Mouse (Mus musculus) kidney, adult 2 months (tissue): ENCODE data around the gene Sprr2a1. TPM values are rescaled to one million over a fixed set of nuclear protein-coding genes. Genes with fewer than 3 reads are reported as not detected.
"Not testable (repeated sequence)": the region's sequence is repeated elsewhere in the genome, so short reads cannot be mapped to it uniquely, and the experiment has no call there.

Source experiments
- DNase-seq: peaks from one replicate; pipeline ENCODE4 v3.0.0; 2021
- H3K27ac ChIP-seq: fragments of 200-500 bp; 2 replicates; pipeline ENCODE4 v1.5.1; 2012; ENCODE audit warnings: low read depth, low read length, control low read depth, inconsistent platforms; ENCODE audit not compliant: insufficient read depth
- H3K27me3 ChIP-seq: fragments of 200-500 bp; replicated peaks from 2 replicates; pipeline ENCODE4 v1.6.1; 2012; ENCODE audit warnings: mild to moderate bottlenecking, moderate library complexity, low read length, inconsistent platforms; ENCODE audit not compliant: control insufficient read depth, insufficient read depth
- H3K36me3 ChIP-seq: fragments of 200-500 bp; 2 replicates; pipeline ENCODE4 v1.6.1; 2012; ENCODE audit warnings: mild to moderate bottlenecking, moderate library complexity, low read length, inconsistent platforms; ENCODE audit not compliant: control insufficient read depth, insufficient read depth
- H3K4me1 ChIP-seq: fragments of 200-500 bp; 2 replicates; pipeline ENCODE4 v1.6.1; 2011; ENCODE audit warnings: low read length; ENCODE audit not compliant: control insufficient read depth, insufficient read depth
- H3K4me3 ChIP-seq: fragments of 200-500 bp; 2 replicates; pipeline ENCODE4 v1.5.1; 2011; ENCODE audit warnings: mild to moderate bottlenecking, low read depth, low read length, control low read depth; ENCODE audit not compliant: insufficient read depth
- CTCF ChIP-seq: fragments of 200-500 bp; conservative IDR thresholded peaks from 2 replicates; pipeline ENCODE4 v1.5.1; 2011; ENCODE audit warnings: low read depth, mild to moderate bottlenecking, control low read depth, low read length, moderate library complexity, mixed read lengths; ENCODE audit not compliant: insufficient read depth, insufficient read length
- POLR2A ChIP-seq: fragments of 200-500 bp; IDR thresholded peaks from one replicate; pipeline ENCODE4 v1.6.1; 2011; ENCODE audit warnings: low read depth, low read length, control low read depth
- WGBS: fragments of 180-500 bp; shearing (Covaris S2); methylation state at CpG from one replicate; pipeline ENCODE4 v1.1.7; 2018; 5-methylcytosine and 5-hydroxymethylcytosine counted together
- polyA plus RNA-seq: library from polyadenylated mRNA; depleted of rRNA; stranded (reverse); fragments of >200 nt; gene quantifications from 2 replicates; pipeline ENCODE4 v1.2.3, GENCODE M21; 2012; rRNA removed

The Sprr2a1 gene
- polyA plus RNA-seq: 0.62 and 0.66 TPM in 2 replicates

DNA sequence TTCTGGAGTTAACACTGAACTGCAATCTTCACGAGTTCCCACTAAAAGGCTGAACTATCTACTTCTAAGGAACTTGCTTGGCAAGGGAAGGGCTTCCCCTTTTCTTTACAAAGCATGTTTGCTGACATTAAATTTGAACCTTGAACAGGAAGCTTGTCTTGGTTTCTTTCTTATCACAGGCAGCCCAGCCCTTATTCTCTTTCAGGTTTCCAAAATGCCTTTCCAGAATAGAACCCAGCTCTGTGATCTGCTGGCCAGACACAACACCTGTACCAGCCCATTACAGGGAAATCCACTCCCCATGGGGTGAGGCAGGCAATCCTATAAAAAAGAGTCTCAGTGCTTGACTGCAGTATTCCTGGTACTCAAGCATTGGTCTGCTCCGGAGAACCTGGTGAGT, at the start of gene Sprr2a1, which contains the start of gene Sprr2a2:
Gene Sprr2a1, plus strand, starts transcription at position 231 of the 400 bp plus-strand sequence.
Gene Sprr2a2, plus strand, starts transcription at position 352 of the 400 bp plus-strand sequence.
- WGBS: no CpG with 5 or more reads among the region's 2 CpGs
- H3K36me3 ChIP-seq, H3K4me1 ChIP-seq, H3K27me3 ChIP-seq, DNase-seq, H3K4me3 ChIP-seq, H3K27ac ChIP-seq: not testable (repeated sequence)

DNA sequence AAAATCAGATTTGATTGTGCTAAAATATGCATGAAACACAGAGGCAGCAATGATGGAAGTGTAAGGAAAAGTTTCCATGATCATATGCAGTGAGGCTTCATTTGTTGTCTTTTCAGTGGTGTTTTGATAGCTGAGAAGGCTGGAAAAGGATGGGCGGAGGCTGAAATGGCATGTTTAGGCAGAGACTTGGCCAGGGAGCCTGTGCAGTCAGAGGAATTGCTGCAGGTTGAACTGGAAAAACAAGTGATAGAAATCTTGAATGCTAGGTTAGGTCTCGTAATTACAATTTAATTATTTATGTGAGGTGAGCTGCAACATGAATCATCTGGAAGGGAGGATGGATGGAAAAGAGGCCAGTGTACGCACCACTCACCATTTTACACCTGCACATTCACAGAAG, 45.8 kb upstream of the Sprr2a1 start:
- WGBS: 53% methylated on average over 3 of the region's 3 CpGs
- DNase-seq: peak; percentile 24
- Histone ChIP-seq H3K4me1 (no peaks in the 10 kb centered on the region), H3K36me3 (no peaks in the 10 kb centered on the region), H3K27ac (no peak overlapping the region), H3K4me3 (no peak overlapping the region), H3K27me3 (no peaks in the 10 kb centered on the region)
- TF ChIP-seq POLR2A (no peak), CTCF (no peak)

DNA sequence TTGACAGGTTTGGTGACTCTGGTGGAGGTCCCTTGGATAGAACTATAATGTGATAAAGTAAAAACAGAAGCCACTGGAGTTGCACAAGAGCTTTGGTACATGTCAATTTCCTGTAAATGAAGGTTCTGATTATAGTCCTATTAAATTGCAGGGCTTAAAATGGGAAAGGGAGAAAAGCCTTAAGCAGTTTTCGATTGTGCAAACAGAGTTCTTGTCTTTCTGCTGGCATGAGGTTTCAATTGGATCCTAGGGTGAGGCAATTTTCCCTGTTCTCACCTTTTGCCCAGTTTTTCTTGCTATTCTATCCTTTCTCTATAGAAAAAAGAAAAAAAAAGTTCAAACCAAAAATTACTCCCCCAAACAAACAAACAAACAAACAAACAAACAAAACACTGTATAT, 38.7 kb upstream of the Sprr2a1 start:
- TF ChIP-seq POLR2A: no peak
- TF ChIP-seq CTCF: no peak
- 72% methylated on average over 1 of the region's 1 CpGs for WGBS
- H3K4me3 ChIP-seq: no peak overlapping the region
- no peak for DNase-seq
- H3K27ac ChIP-seq: no peak overlapping the region
- H3K27me3 ChIP-seq: no peaks in the 10 kb centered on the region
- H3K4me1 ChIP-seq: no peaks in the 10 kb centered on the region
- no peaks in the 10 kb centered on the region for H3K36me3 ChIP-seq

DNA sequence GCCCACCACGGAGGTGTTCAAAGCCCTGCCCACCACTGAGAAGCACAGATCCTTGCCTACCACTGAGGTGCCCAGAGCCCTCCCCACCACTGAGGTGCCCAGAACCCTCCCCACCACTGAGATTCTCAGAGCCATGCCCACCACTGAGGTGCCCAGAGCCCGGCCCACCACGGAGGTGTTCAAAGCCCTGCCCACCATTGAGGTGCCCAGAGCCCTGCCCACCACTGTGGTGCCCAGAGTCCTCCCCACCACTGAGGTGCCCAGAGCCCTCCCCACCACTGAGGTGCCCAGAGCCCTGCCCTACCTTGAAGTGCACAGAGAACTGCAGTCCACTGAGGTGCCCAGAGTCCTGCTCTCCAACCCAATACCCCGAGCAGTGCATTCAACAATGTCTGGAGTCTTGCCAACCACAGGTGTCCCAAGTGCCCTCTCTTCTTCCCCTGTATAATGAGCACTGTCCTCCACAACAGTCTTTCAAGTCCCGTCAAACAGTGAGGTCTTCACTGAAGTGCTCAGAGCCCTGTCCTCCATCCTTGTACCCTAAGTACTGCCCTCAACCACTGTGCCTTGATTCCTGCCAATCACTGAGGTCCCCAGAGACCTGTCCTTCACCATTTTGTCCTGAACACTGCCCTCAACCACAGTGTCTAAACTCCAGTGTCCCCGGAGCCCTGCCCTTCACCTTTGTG, 19.9 kb upstream of the Sprr2a1 start:
- H3K4me3 ChIP-seq: no peak overlapping the region
- 84% methylated on average over 6 of the region's 6 CpGs for WGBS
- H3K27ac ChIP-seq: no peak overlapping the region
- no peaks in the 10 kb centered on the region for H3K36me3 ChIP-seq
- TF ChIP-seq POLR2A (no peak), CTCF (no peak)
- no peak for DNase-seq
- H3K27me3 ChIP-seq: no peaks in the 10 kb centered on the region
- no peaks in the 10 kb centered on the region for H3K4me1 ChIP-seq

DNA sequence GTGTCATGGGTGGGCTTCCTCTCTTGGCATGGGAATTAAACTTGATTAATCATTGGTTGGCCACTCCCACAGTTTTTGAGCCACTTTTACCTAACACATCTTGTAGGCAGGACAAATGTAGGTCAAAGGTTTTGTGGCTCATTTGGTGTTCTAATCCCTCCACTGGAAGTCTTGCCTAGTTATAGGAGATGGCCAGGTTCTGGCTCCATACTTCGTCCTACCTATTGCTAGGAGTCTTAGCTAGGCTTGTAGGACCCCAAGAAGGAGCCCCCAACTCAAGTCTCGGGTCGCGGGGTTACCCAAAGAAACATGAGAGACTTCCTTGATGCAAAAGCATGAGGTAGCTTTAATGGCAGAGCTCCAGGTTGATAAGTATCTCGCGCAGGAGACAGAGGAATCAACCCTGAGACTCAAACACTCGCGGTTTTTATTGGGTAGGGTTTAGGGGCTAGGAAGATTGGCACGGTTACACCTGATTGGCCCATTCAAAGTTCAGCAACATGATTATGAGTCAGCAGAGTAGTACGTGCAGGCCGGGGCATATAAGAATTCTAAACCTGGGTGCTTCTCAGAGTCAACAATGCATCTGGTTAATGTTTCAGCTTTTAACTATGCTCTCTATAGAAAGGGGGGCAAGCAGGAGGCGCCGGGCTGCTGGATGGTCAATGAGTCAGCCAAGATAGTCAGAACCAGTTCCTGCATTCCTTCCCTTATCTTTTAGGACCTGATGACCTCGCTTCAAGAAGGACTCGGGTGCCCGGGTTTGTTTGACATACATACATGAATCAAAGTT, 4.3 kb upstream of the Sprr2a1 start:
- not testable (repeated sequence) for DNase-seq, H3K27ac ChIP-seq, H3K27me3 ChIP-seq, H3K4me3 ChIP-seq, H3K4me1 ChIP-seq, H3K36me3 ChIP-seq
- no CpG with 5 or more reads among the region's 16 CpGs for WGBS

DNA sequence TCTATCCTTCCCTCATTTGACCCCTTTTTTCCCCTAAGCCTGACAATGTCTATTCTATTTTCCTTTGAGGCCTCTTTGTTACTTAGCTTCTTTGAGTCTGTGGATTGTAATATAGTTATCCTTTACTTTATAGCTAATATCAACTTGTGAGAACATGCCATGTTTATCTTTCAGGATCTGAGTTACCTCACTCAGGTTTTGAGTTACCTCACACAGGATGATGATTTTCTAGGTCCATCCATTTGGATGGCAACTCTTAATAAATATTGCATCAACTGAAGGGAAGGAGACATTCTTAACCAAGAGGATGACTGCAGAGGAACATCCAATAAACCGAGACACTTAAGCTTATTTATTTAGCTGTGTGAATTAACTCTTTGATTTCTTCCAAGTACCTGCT, 3.5 kb upstream of the Sprr2a1 start:
- not testable (repeated sequence) for H3K27ac ChIP-seq

DNA sequence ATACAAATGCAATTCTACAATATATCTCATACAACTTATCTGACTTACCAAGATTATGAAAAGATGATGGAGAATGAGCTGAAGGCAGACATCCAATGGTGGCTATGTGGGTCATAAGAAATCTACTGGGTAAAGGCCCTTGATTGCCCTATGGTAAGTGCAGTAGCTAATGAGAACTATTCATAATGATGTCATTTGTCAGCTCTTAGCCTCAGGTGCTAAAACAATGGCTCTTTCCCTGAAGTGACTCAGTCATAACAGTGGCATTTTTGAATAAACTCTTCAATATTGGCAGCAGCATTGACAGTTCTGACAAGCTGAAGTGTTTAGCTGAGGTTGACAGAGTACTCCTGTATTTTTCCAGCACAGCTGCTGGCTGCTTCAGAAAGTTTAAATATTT, 1.9 kb upstream of the Sprr2a1 start:
- H3K4me3 ChIP-seq, H3K27ac ChIP-seq, H3K4me1 ChIP-seq, H3K27me3 ChIP-seq, H3K36me3 ChIP-seq, DNase-seq: not testable (repeated sequence)

More for the DNA sequence above, 3.5 kb upstream of the Sprr2a1 start:
- DNase-seq, H3K36me3 ChIP-seq, H3K4me3 ChIP-seq, H3K27me3 ChIP-seq, H3K4me1 ChIP-seq: not testable (repeated sequence)
- no CpG with 5 or more reads among the region's 1 CpGs for WGBS

DNA sequence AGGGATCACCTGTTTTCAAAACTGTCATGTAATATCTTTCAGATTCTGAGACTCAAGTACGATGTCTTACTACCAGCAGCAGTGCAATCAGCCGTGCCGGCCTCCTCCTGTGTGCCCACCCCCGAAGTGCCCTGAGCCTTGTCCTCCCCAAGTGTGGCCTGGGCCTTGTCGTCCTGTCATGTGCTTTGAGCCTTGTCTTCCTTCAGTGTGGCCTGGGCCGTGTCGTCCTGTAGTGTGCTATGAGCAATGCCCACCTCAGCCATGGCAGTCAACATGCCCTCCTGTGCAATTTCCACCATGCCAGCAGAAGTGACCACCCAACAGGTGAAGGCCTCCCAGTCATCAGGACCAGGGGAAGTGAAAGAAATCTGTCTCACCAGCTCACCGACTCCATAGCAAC, 3.4 kb downstream of the Sprr2a1 start:
- H3K4me3 ChIP-seq, H3K4me1 ChIP-seq, H3K27me3 ChIP-seq, H3K27ac ChIP-seq, DNase-seq, H3K36me3 ChIP-seq: not testable (repeated sequence)
- WGBS: no CpG with 5 or more reads among the region's 8 CpGs

DNA sequence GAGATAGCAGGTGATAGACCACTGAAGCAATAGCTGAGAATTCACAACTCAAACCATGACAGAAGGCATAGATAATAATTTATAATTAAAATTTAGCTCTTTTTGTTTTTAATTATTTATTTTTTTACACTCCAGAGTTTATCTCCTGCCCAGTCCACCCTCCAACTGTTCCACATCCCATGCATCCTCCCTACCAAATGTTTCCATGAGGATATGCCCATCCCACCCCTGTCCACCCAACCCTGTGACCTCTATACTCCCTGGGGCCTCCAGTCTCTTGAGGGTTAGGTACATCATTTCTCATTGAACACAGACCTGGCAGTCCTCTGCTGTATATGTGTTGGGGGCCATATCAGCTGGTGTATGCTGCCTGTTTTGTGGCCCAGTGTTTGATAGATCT, 8.1 kb downstream of the Sprr2a1 start:
- H3K4me3 ChIP-seq, H3K36me3 ChIP-seq, H3K27ac ChIP-seq, H3K27me3 ChIP-seq, DNase-seq, H3K4me1 ChIP-seq: not testable (repeated sequence)

DNA sequence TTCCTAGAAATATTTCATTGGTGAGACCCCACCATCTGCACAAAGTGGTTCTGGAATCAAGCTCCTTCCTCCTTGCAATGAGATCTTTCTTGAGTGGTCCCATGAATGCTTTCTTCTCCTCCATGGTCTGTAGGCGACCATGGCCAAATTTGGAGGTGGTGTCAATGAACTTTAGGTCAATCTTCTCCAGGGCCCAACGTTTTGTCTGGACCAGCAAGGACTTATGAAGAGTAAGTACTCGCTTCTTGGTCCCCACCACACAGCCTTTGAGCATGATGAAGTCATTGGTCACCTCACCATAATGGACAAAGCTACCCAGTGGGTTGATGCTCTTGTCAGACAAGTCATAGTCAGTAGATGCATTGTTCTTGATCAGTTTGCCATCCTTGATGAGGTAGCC, 11.8 kb downstream of the Sprr2a1 start:
- H3K27ac ChIP-seq, H3K36me3 ChIP-seq, H3K4me3 ChIP-seq, DNase-seq, H3K27me3 ChIP-seq, H3K4me1 ChIP-seq: not testable (repeated sequence)
- 75% methylated on average over 3 of the region's 3 CpGs for WGBS
